Mouse (Mus musculus) lung, adult 10 weeks (tissue): Measurements from ENCODE around the gene Tatdn3. TPM values are rescaled to one million over a fixed set of nuclear protein-coding genes. Genes with fewer than 3 reads are reported as not detected.

ENCODE experiments used
- polyA plus RNA-seq: library from polyadenylated mRNA; stranded (reverse); fragments of 350-450 nt; fragmentation: Illumina TruSeq; extraction: RNeasy Lipid Tissue Mini Kit (QIAGEN cat#74804); gene quantifications from one replicate; pipeline ENCODE4 v1.2.3, GENCODE M21; 2014; ENCODE audit warnings: low read depth, low replicate concordance; ENCODE audit not compliant: insufficient read depth

Tatdn3 gene
- 10.0 TPM for polyA plus RNA-seq

DNA sequence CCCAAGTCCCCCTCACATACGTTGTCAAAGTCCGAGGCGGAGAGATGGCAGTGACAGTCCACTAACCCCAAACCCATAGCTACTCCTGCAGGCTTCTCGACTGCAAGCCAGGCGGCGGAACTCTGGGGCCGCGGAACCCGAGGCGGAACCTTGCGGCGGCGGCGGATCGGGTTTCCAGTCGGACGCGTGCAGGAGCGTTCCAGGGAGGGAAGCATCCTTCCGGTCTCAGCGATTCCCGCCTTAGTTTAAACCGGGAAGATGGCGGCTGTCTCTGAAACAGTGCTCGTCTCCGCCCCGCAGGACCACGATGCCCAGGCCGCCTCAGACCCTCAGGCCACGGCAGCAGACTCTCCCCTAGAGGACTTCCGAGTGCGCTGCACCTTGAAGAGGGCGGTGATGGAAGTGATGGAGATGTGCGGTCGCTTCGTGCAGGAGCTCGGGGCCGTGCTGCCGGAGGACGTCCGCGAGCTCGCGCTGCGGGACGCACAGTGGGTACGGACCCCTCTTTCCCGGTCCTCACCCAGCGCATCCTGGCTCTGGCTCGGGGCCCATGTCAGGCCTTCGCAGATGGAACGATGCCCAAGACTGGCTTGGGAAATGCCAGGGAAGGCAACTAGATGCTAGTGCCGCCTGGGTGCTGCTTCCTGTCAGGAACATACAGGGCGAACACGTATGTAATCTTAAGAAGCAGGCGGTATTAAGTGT, at the start of gene Tatdn3, which contains the start of gene Nsl1:
TSS of gene Tatdn3 (minus strand) at position 152 of the 705 bp plus-strand sequence.
TSS of gene Nsl1 (plus strand) at position 232 of the 705 bp plus-strand sequence.

DNA sequence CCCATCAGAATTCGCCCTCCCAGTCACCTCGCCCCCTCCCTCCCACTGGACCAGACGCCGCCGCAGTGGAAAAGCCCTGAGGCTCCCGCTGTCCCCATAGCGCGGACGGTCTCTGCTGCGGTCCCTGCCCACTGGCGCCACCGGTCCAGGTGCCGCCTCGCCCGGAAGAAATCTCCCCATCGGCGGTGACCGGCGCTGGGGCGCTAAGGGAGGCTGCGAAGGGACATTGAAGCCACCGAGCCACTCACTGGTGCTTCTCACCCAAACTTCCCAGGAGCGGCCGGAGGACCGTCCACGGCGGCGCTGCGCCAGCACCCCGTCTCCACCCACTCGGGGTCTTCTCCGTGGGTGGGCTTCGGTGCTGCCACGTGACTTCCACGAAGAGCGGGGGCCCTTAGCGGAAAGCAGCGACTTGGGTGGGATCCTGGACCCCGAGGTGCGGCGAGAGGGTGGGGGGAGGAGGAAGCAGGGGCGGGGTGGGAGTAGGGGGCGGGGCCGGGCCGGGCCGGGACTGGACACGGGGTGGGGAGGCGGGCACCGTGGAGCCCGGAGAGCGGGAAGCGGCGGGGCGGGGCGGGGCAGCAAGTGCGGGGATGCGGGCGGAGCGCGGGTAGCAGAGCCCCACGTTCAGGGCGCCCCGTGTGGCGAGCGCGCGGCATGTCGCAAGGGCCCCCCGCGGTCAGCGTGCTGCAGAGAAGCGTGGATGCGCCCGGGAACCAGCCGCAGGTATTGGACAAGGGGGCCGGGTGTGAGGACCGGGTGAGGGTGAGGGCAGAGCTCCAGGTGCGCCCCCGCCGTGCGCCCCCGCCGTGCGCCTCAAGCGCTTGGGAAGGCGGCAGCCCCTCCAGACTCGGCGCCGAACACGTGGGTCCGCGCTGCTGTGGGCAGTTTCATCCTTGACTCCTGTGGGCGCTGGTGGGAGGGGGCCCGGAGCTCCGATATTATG, 35.3 kb upstream of the Tatdn3 start, which contains the start of gene Batf3:
TSS of gene Batf3 (plus strand) at position 46 of the 946 bp plus-strand sequence.

DNA sequence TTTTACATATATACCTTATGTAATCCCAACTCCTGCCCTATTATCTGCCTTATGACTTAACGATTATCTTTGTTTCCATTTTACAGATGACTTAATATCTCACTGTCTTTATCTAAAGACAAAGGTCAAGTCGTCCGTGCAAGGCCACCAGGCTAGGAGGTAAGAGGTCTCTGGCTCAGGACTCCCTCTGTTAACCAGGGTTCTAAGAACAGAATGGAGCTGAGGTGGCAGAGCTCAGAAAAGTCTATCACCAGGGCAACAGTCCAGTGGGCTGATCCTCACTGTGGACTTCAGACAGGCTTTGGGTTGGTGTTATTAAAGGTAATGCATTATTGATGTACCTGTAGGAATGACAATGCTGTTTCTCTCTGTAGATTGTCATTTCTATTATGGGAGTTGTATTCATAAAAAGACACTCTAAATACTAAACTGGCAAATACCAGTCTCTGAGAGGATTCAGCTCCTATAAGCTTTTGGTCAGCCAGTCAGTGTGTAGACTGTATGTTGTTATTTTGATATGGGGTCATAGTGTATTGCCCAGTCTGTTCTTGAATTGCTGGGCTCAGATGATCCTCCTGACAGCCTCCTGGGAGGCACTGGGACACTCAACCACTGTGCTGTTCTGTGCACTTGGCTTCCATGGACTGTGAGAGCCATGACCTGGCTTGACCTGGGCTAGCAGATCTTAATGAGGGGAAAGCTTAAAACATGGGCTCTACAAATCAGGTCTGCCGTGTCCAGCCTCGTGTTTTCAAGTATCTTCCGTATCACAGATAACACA, 26.0 kb downstream of the Tatdn3 start, which contains the start of gene Spata45:
TSS of gene Spata45 (plus strand) at position 86 of the 781 bp plus-strand sequence.

DNA sequence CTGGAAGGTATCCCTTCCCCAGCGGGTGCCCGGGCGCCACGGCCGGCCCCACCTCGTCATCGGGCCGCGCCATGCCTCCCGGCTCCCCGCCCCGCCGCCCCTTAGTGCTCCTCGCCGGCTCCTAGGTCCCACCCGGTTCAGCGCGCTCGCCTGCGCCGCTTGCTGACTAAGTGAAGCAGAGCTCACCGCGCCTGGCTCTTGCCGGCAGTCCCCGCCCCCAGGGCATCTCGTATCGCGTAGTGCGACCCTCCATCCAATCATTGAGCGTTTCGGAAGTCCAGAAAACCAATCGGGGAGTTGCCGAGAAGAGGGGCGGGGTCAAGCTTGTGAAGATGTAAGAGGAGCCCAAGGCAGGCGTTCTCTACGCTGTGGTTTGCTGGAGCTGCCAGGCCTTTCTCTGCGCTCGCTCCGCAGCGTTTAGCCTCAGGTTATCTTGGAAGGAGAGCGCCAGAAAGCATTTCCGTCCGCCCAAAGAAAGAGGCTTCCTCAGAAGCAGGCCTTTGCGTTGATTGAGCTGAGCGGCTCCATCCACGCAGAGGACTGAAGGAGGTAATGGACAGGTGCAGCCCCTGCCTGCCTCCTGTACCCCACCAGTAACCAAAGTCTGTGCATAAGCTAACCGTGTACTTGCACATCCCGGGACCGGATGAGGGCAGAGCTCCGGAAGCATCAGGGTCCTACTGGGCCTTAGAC, 36.6 kb downstream of the Tatdn3 start, which contains the start of gene Flvcr1:
TSS of gene Flvcr1 (minus strand) at position 138 of the 693 bp plus-strand sequence.

Other genes with a start within 250 kb of the Tatdn3 start
- gene Rps6kc1, start 151.2 kb downstream of the Tatdn3 start, polyA plus RNA-seq, result 8.7 TPM
- 17.1 TPM for gene Angel2, start 137.8 kb downstream of the Tatdn3 start, polyA plus RNA-seq
- gene Vash2, start 83.6 kb downstream of the Tatdn3 start, polyA plus RNA-seq, result 0.06 TPM
- gene Flvcr1, start 36.8 kb downstream of the Tatdn3 start, polyA plus RNA-seq, result 8.9 TPM
- not detected for gene Spata45, start 26.3 kb downstream of the Tatdn3 start, polyA plus RNA-seq
- 0.44 TPM for gene Nsl1, start 80 bp upstream of the Tatdn3 start, polyA plus RNA-seq
- 5.5 TPM for gene Batf3, start 34.9 kb upstream of the Tatdn3 start, polyA plus RNA-seq
- gene Fam71a, start 101.9 kb upstream of the Tatdn3 start, polyA plus RNA-seq, result not detected
- gene Atf3, start 155.1 kb upstream of the Tatdn3 start, polyA plus RNA-seq, result 12.8 TPM